Mouse (Mus musculus): ENCODE results near the gene Tmc3.

DNA sequence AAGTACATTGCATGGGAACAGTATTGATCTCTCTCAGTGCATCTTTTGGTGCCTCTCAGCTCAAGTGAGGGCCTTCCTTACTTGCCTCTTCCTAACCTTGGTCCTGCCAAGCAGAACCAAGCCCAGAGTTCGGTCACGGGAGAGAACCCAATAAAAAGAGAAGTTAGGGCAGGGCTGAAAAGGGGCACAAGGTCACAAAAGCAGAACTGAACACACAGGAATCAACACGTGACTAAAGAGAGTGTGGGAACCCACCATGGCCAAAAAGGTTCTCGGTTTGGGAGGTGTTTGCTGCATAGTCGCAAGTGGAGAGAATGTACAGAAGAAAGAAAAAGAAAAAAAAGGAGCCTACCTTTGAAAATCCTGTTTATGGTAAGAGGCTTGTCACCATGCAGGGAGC, 60.7 kb downstream of the Tmc3 start:
- TF ChIP-seq USF1 (IDR thresholded peaks at IDR 0.05; ENCODE audit: low read depth) = no peak
- TF ChIP-seq FOSL1 (IDR thresholded peaks at IDR 0.05; ENCODE audit: insufficient read depth, low read length, poor library complexity, severe bottlenecking) = no peak
- no peak for TF ChIP-seq CTCF (IDR thresholded peaks at IDR 0.05; ENCODE audit: control insufficient read depth, insufficient read depth, insufficient read length)
- TF ChIP-seq MAX (IDR thresholded peaks at IDR 0.05) = no peak
- no peak for TF ChIP-seq MYOD1 (IDR thresholded peaks at IDR 0.05; ENCODE audit: control insufficient read depth, insufficient read length, low read depth)
- no peak for TF ChIP-seq CEBPB (IDR thresholded peaks at IDR 0.05; ENCODE audit: low read depth)

Data from C2C12 (cell line).